Mouse (Mus musculus): ENCODE data around the gene Eri3. TPM values are rescaled to one million over a fixed set of nuclear protein-coding genes. Genes with fewer than 3 reads are reported as not detected.

The Eri3 gene
- total RNA-seq, 2 experiments from 2014 or later = 9.4 to 20.4 TPM

GRCm38 (mm10) chr4:117568846-117569245, 18.7 kb downstream of the Eri3 start:
- no peak for ATAC-seq (replicated peaks; ENCODE audit: low FRiP score, poor library complexity, severe bottlenecking)

DNA sequence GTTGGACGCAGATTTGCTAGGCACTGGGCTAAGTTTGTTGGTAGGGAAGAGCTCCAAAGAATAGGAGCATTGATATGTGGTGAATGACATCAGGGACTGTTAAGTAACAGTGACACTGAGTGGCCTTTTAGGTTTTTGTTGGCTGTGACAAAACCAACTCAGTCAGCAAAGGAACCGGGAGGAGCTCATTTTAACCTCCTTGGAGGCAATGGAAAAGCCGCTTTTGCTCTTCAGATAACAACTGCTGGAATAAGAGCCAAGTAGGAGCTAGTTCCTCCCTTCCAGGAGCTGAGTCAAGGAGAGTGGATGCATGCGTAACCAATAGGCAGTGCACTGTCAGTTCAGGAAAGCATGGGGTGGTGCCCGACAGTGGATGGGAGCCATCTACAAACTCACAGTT, 20.8 kb downstream of the Eri3 start:
- ATAC-seq (replicated peaks; ENCODE audit: low FRiP score, poor library complexity, severe bottlenecking) = no peak

GRCm38 (mm10) chr4:117577579-117577978, 27.4 kb downstream of the Eri3 start:
- no peak for ATAC-seq (replicated peaks; ENCODE audit: low FRiP score, poor library complexity, severe bottlenecking)

DNA sequence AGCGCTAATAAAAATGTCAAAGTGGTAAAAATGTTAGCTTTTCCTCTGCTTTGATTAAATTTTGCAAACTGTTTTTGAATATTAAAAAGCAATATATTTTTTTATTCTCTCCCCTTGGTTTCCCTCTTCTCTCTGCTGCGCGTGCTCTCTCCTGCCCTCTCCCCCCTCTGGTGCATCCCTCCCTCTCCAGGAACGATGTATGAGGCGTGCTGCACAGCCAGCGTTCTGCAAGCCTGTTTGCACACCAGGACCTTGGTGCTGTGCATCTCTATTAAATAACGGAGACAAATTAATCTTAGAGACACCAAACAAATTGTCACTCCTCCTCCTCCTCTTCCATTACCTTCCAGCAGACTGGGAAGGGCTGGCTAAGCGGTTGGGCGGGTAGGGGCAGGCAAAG, 31.5 kb downstream of the Eri3 start:
- no peak for ATAC-seq (replicated peaks; ENCODE audit: low FRiP score, poor library complexity, severe bottlenecking)

- no peak for ATAC-seq (replicated peaks; ENCODE audit: low FRiP score, poor library complexity, severe bottlenecking)
Measured at GRCm38 (mm10) chr4:117585995-117586394, 35.8 kb downstream of the Eri3 start.

- no peak for ATAC-seq (replicated peaks; ENCODE audit: low FRiP score, poor library complexity, severe bottlenecking)
Measured at GRCm38 (mm10) chr4:117587447-117587846, 37.3 kb downstream of the Eri3 start.

DNA sequence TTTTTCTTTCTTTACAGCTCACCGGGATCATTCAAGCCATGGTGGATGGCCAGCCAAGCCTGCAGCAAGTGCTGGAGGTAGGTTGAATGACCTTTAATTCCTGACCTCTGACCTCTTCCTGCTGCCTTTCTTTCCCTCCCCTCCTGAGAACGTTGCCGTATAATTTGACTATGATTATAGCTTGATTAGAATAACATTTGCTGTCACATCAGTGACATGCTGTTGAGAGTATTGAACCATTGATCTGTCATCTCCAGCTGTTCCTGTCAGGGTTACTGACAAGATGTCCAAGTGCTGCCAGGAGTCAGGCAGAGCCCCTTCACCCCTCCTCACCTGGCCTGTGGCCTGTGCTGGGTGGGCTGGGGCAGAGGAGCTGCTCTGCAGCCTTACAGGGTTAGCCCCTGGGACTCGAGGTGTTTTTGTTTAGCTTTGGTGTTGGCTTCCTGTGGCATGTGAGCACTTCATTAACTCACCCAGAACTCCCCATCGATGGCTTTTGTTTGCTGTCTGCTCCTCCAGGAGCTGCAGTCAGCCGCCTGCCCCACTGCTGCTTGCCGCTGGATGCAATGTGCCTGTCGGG, 39.0 kb downstream of the Eri3 start:
- no peak for ATAC-seq (replicated peaks; ENCODE audit: low FRiP score, poor library complexity, severe bottlenecking)

- ATAC-seq (replicated peaks; ENCODE audit: low FRiP score, poor library complexity, severe bottlenecking) = no peak
Measured at GRCm38 (mm10) chr4:117590781-117591180, 40.6 kb downstream of the Eri3 start.

GRCm38 (mm10) chr4:117592206-117592605, 42.0 kb downstream of the Eri3 start:
- ATAC-seq (replicated peaks; ENCODE audit: low FRiP score, poor library complexity, severe bottlenecking) = no peak

GRCm38 (mm10) chr4:117595293-117595692, 45.1 kb downstream of the Eri3 start:
- no peak for ATAC-seq (replicated peaks; ENCODE audit: low FRiP score, poor library complexity, severe bottlenecking)

DNA sequence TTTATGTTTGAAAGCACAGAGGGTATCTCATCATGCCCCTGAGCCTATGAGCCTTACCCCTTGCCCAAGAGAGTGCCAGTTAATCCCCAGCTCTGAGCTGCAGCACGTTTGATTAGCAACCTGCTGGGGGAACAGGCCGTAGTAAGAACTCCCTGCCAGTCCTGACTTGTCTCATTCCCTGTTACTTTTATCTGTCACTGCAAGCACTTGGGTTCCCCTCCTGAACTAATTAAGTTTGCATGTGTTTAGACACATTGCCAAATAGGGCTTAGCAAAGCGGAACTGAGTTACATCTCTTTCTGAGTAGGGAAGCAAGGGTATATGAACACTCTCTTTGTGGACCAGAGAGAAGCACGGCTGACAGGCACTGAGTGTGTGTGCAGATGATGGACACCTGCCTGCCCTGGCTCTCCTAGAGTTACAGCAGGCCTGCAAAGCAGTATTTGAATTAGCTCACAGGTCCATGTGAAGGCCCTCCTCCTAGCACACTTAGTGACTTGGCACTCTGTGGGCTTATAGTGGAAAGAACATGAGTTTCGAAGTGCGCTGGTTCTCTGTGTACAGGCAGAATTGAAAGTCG, 49.9 kb downstream of the Eri3 start:
- no peak for ATAC-seq (replicated peaks; ENCODE audit: low FRiP score, poor library complexity, severe bottlenecking)

GRCm38 (mm10) chr4:117601338-117601776, 51.2 kb downstream of the Eri3 start:
- ATAC-seq (replicated peaks; ENCODE audit: low FRiP score, poor library complexity, severe bottlenecking) = no peak

- ATAC-seq (replicated peaks; ENCODE audit: low FRiP score, poor library complexity, severe bottlenecking) = no peak
Measured at GRCm38 (mm10) chr4:117605099-117605953, 55.2 kb downstream of the Eri3 start.

DNA sequence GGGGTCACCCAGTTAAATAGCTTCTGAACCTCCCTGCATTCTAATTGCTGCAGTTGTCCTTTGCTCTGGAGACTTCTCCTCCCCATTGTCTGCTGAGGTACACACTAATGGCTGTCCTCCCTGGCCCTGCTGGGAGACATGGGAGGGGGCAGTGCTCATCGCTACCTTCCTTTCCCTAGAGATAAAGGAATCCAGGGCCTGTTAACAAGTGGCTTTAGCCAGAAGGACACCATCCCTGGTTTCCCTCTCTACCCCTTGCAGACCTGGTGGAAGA, 55.7 kb downstream of the Eri3 start:
- ATAC-seq (replicated peaks; ENCODE audit: low FRiP score, poor library complexity, severe bottlenecking) = no peak

DNA sequence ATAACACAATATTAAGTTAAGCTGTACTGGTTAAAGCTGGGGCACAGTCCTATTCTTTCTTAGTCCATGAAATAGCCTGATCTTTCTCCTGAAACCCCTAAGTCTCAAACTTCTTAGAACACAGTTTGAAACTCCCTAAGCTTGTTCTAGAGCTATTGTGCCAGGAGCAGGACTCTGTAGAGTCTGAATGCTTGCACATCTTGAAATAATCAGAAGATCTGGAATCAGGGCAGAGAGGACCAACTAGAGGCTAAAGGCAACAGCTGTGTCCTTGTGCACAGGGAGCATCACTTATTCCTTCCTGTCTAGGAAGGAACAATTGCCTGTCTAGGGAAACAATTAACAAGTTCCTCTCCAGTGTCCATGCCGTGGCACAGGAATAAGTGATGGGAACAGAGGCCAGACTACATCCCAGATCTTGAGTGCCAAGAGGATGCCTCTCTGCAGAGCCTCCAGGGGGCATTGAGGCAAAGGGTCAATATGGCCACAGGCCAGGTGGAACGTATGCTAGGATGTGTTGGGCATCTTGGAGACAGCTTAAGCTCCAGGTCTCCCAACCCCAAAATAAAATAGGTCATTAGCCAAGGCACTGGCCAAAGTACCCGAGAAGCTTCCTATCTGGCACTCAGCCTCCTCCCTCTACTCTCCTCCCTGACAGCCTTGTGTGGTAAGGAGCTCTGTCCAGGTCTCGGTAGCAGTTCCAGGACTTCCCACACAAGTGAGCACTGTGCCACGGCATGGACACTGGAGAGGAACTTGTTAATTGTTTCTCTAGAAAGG, 56.9 kb downstream of the Eri3 start:
- ATAC-seq (replicated peaks; ENCODE audit: low FRiP score, poor library complexity, severe bottlenecking) = no peak

- ATAC-seq (replicated peaks; ENCODE audit: low FRiP score, poor library complexity, severe bottlenecking) = no peak
Measured at GRCm38 (mm10) chr4:117608265-117608664, 58.1 kb downstream of the Eri3 start.

GRCm38 (mm10) chr4:117609371-117610039, 59.3 kb downstream of the Eri3 start:
- ATAC-seq (replicated peaks; ENCODE audit: low FRiP score, poor library complexity, severe bottlenecking) = no peak

GRCm38 (mm10) chr4:117611385-117611784, 61.2 kb downstream of the Eri3 start:
- ATAC-seq (replicated peaks; ENCODE audit: low FRiP score, poor library complexity, severe bottlenecking) = no peak

DNA sequence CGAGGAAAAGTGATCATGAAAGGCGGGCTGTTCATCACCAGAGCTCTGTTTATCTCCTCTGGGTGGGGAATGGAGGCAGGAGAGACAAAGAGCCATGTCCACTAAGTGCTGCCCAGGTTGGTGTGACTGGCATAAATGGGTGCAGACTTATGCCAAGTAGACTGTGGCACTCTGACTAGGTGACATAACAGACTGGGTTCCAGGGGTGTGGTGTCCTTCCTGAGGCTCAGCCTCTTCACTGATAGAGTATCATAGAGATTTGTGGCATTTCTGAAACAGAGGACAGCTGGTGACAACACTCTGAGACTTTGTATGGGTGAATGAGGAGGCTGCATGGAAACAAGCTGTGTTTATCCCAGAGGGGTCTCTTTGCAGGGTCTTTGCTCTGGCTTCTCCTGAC, 61.6 kb downstream of the Eri3 start:
- ATAC-seq (replicated peaks; ENCODE audit: low FRiP score, poor library complexity, severe bottlenecking) = no peak

GRCm38 (mm10) chr4:117612713-117613112, 62.5 kb downstream of the Eri3 start:
- no peak for ATAC-seq (replicated peaks; ENCODE audit: low FRiP score, poor library complexity, severe bottlenecking)
